Mouse (Mus musculus) left cerebral cortex, adult 18-20 months (tissue): ENCODE results near the gene Dydc1. TPM values are rescaled to one million over a fixed set of nuclear protein-coding genes. Genes with fewer than 3 reads are reported as not detected.
"Not testable (repeated sequence)": the region's sequence is repeated elsewhere in the genome, so short reads cannot be mapped to it uniquely, and the experiment has no call there.

Source experiments
- DNase-seq, 2 experiments: peaks; one replicate each; pipeline ENCODE4 v3.0.0; 2021 to 2022; ENCODE audit warnings: low spot score in 2 of 2, mixed read lengths in 1 of 2
- long read RNA-seq, 2 experiments: library from polyadenylated mRNA; stranded (forward); transcript quantifications; one replicate each; pipeline ENCODE4 v2.0.0; 2021
- total RNA-seq, 2 experiments: library from RNA; stranded (reverse); gene quantifications; 2 replicates each; pipeline ENCODE4 v1.2.3; 2021

Dydc1 gene
- total RNA-seq, result not detected
- long read RNA-seq, experiment 1, result 0 reads
- long read RNA-seq, experiment 2, result 0 reads

- peak; percentile 81 to 84 for DNase-seq
These were observed at the start of gene Dydc1 for GRCm38 (mm10) chr14:41072229-41072943. Gene Dydc1, plus strand, starts transcription at chr14:41072911.

GRCm38 (mm10) chr14:41025087-41025486, 47.6 kb upstream of the Dydc1 start:
- DNase-seq, result no peak

GRCm38 (mm10) chr14:41025594-41026284, 47.0 kb upstream of the Dydc1 start:
- DNase-seq, result no peak

GRCm38 (mm10) chr14:41029303-41029702, 43.4 kb upstream of the Dydc1 start:
- no peak for DNase-seq

GRCm38 (mm10) chr14:41030989-41031513, 41.7 kb upstream of the Dydc1 start:
- no peak for DNase-seq

- peak; percentile 79 to 80 for DNase-seq
These were observed 39.3 kb upstream of the Dydc1 start for GRCm38 (mm10) chr14:41033135-41034110.

- peak; percentile 67 to 73 for DNase-seq
These were observed 37.4 kb upstream of the Dydc1 start for GRCm38 (mm10) chr14:41035146-41035798.

- no peak for DNase-seq
These were observed 25.3 kb upstream of the Dydc1 start for GRCm38 (mm10) chr14:41047402-41047801.

GRCm38 (mm10) chr14:41050471-41050870, 22.2 kb upstream of the Dydc1 start:
- DNase-seq, result no peak

GRCm38 (mm10) chr14:41052481-41052880, 20.2 kb upstream of the Dydc1 start:
- no peak for DNase-seq

GRCm38 (mm10) chr14:41053190-41053589, 19.5 kb upstream of the Dydc1 start:
- DNase-seq, result not testable (repeated sequence)

- no peak for DNase-seq
These were observed 7.5 kb upstream of the Dydc1 start for GRCm38 (mm10) chr14:41065168-41065567.

GRCm38 (mm10) chr14:41066416-41066815, 6.3 kb upstream of the Dydc1 start:
- DNase-seq, result no peak

GRCm38 (mm10) chr14:41069108-41069507, 3.6 kb upstream of the Dydc1 start, which contains the start of gene Dydc2:
Gene Dydc2, minus strand, starts transcription at chr14:41069208.
- no peak for DNase-seq

- no peak for DNase-seq
These were observed 2.4 kb upstream of the Dydc1 start for GRCm38 (mm10) chr14:41070343-41070742.

GRCm38 (mm10) chr14:41072944-41073275, 199 bp downstream of the Dydc1 start:
- no peak for DNase-seq

GRCm38 (mm10) chr14:41082408-41082807, 9.7 kb downstream of the Dydc1 start:
- no peak for DNase-seq

- DNase-seq, result peak in 1 of 2 experiments; percentile 16
These were observed 14.8 kb downstream of the Dydc1 start for GRCm38 (mm10) chr14:41087509-41087908.

- peak in 1 of 2 experiments; percentile 25 for DNase-seq
These were observed 18.1 kb downstream of the Dydc1 start for GRCm38 (mm10) chr14:41090777-41091176.

- DNase-seq, result no peak
These were observed 21.4 kb downstream of the Dydc1 start for GRCm38 (mm10) chr14:41094114-41094513.
